Mouse (Mus musculus) intestine, embryonic 16.5 days (tissue): ENCODE results near the gene Ccdc74a. TPM values are rescaled to one million over a fixed set of nuclear protein-coding genes. Genes with fewer than 3 reads are reported as not detected.
A peak's percentile ranks its signal among the peaks of the same experiment; 100 is the strongest.

Experiments used
- ATAC-seq: fragments of 200-750 bp; cut with Nextera tagmentation; 2 replicates; pipeline ENCODE4 v1.8.0; 2017; ENCODE audit warnings: moderate TSS enrichment, moderate library complexity
- H3K27ac ChIP-seq: fragments of 300-500 bp; sonication (generic); 2 replicates; pipeline ENCODE4 v1.5.1; 2014; ENCODE audit warnings: mild to moderate bottlenecking, low read length
- H3K27me3 ChIP-seq: fragments of 300-500 bp; sonication (generic); replicated peaks from 2 replicates; pipeline ENCODE4 v1.6.1; 2014; ENCODE audit warnings: low read length, control low read depth, mixed read lengths; ENCODE audit not compliant: control insufficient read depth, insufficient read depth
- H3K36me3 ChIP-seq: fragments of 300-500 bp; sonication (generic); 2 replicates; pipeline ENCODE4 v1.6.1; 2014; ENCODE audit warnings: low read length, control low read depth; ENCODE audit not compliant: control insufficient read depth, insufficient read depth
- H3K4me1 ChIP-seq: fragments of 300-500 bp; sonication (generic); 2 replicates; pipeline ENCODE4 v1.6.1; 2014; ENCODE audit warnings: low read length, control low read depth, mixed read lengths; ENCODE audit not compliant: control insufficient read depth, insufficient read depth
- H3K4me2 ChIP-seq: fragments of 300-500 bp; sonication (generic); 2 replicates; pipeline ENCODE4 v1.6.1; 2014; ENCODE audit warnings: low read depth, low read length, control low read depth
- H3K4me3 ChIP-seq: fragments of 300-500 bp; sonication (generic); 2 replicates; pipeline ENCODE4 v1.5.1; 2014; ENCODE audit warnings: mild to moderate bottlenecking, low read length
- H3K9ac ChIP-seq: fragments of 300-500 bp; sonication (generic); 2 replicates; pipeline ENCODE4 v1.6.1; 2014; ENCODE audit warnings: low read depth, low read length
- H3K9me3 ChIP-seq: fragments of 300-500 bp; sonication (generic); 2 replicates; pipeline ENCODE4 v1.6.1; 2016; ENCODE audit warnings: low read length, control low read depth; ENCODE audit not compliant: control insufficient read depth
- WGBS: fragments of 180-500 bp; shearing (Covaris S2); extraction: QIAGEN DNeasy Blood & Tissue Kit; methylation state at CpG from one replicate; pipeline ENCODE4 v1.1.7; 2014; 5-methylcytosine and 5-hydroxymethylcytosine counted together
- polyA plus RNA-seq: library from polyadenylated mRNA; unstranded; fragments of >200 nt; fragmentation: Nextera tagmentation; extraction: Ambion mirVana; gene quantifications from 2 replicates; pipeline ENCODE4 v1.2.1, GENCODE M21; 2015

The Ccdc74a gene
- polyA plus RNA-seq, 1 experiment from 2014 or later = 5.0 TPM

- 86% methylated on average over 16 of the region's 16 CpGs for WGBS
- Histone ChIP-seq H3K36me3 (peaks cover 21% of the 10 kb centered on the region), H3K4me1 (peaks cover 7% of the 10 kb centered on the region; the same call in 1 of the 2 replicates), H3K27me3 (no peaks in the 10 kb centered on the region), H3K9me3 (no peaks in the 10 kb centered on the region), H3K4me3 (no peak overlapping the region), H3K4me2 (no peak overlapping the region), H3K27ac (no peak overlapping the region), H3K9ac (no peak overlapping the region)
- no peak for ATAC-seq
Measured at GRCm38 (mm10) chr16:17649925-17650605, 3.8 kb downstream of the Ccdc74a start.

- peaks cover 24% of the 10 kb centered on the region for H3K36me3 ChIP-seq
Measured at GRCm38 (mm10) chr16:17650711-17651110, 4.4 kb downstream of the Ccdc74a start.

GRCm38 (mm10) chr16:17652607-17653006 lies 6.3 kb downstream of the Ccdc74a start:
- H3K9me3 ChIP-seq = no peaks in the 10 kb centered on the region
- H3K4me3 ChIP-seq = no peak overlapping the region
- peaks cover 24% of the 10 kb centered on the region for H3K36me3 ChIP-seq
- no peak overlapping the region for H3K27ac ChIP-seq
- no peak overlapping the region for H3K4me2 ChIP-seq
- no peak overlapping the region for H3K9ac ChIP-seq
- 0 out of 2 replicates have a peak, but pooled peaks cover 6% of the 10 kb centered on the region for H3K4me1 ChIP-seq
- 89% methylated on average over 4 of the region's 4 CpGs for WGBS
- H3K27me3 ChIP-seq = no peaks in the 10 kb centered on the region
- no peak for ATAC-seq

More at GRCm38 (mm10) chr16:17650711-17651110, 4.4 kb downstream of the Ccdc74a start:
- 96% methylated on average over 1 of the region's 1 CpGs for WGBS
- peaks cover 7% of the 10 kb centered on the region; the same call in 1 of the 2 replicates for H3K4me1 ChIP-seq
- no peaks in the 10 kb centered on the region for H3K27me3 ChIP-seq
- H3K27ac ChIP-seq = no peak overlapping the region
- H3K9me3 ChIP-seq = no peaks in the 10 kb centered on the region
- no peak for ATAC-seq
- no peak overlapping the region for H3K4me3 ChIP-seq
- no peak overlapping the region for H3K4me2 ChIP-seq
- H3K9ac ChIP-seq = no peak overlapping the region

DNA sequence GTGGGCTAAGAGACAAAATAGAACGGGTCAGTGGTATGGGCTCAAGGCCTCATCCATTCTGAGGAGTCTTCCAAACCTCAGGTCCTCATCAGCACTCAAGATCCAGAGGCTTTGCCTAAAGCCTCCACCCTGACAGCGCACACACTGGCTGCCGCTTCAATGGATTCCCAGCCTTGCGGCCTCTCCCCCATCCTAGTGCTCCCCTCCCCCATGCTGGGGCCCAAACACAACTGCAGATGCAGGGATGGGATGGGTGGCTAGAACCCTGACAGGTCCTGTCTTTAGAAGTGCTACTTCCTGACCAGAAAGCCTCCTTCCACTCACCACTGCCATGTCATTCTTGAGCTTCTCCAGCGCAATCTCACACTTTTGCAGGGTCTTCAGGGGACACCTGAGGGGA lies 7.3 kb downstream of the Ccdc74a start:
- Histone ChIP-seq H3K27ac (no peak overlapping the region), H3K4me2 (no peak overlapping the region), H3K36me3 (peaks cover 24% of the 10 kb centered on the region), H3K4me3 (no peak overlapping the region), H3K9ac (no peak overlapping the region), H3K9me3 (no peaks in the 10 kb centered on the region), H3K27me3 (no peaks in the 10 kb centered on the region), H3K4me1 (0 out of 2 replicates have a peak, but pooled peaks cover 6% of the 10 kb centered on the region)
- ATAC-seq = no peak
- 91% methylated on average over 5 of the region's 5 CpGs for WGBS

- no peaks in the 10 kb centered on the region for H3K27me3 ChIP-seq
- WGBS = 93% methylated on average over 4 of the region's 4 CpGs
- H3K9ac ChIP-seq = no peak overlapping the region
- no peaks in the 10 kb centered on the region for H3K9me3 ChIP-seq
- H3K4me1 ChIP-seq = 0 out of 2 replicates have a peak, but pooled peaks cover 6% of the 10 kb centered on the region
- ATAC-seq = no peak
- H3K27ac ChIP-seq = no peak overlapping the region
- no peak overlapping the region for H3K4me2 ChIP-seq
- no peak overlapping the region for H3K4me3 ChIP-seq
- H3K36me3 ChIP-seq = peaks cover 24% of the 10 kb centered on the region
Measured at GRCm38 (mm10) chr16:17654188-17654795, 8.0 kb downstream of the Ccdc74a start.

- WGBS = 66% methylated on average over 5 of the region's 5 CpGs
- Histone ChIP-seq H3K9me3 (no peaks in the 10 kb centered on the region), H3K4me2 (no peak overlapping the region), H3K27ac (peak overlapping the region; percentile 78), H3K36me3 (peaks cover 20% of the 10 kb centered on the region), H3K9ac (no peak overlapping the region), H3K4me3 (no peak overlapping the region), H3K4me1 (0 out of 2 replicates have a peak, but pooled peaks cover 6% of the 10 kb centered on the region), H3K27me3 (no peaks in the 10 kb centered on the region)
- peak; percentile 91 for ATAC-seq
Measured at GRCm38 (mm10) chr16:17656212-17656871, 10.1 kb downstream of the Ccdc74a start.

GRCm38 (mm10) chr16:17665568-17665967 lies 19.3 kb downstream of the Ccdc74a start:
- Histone ChIP-seq H3K9ac (no peak overlapping the region), H3K4me2 (no peak overlapping the region), H3K27ac (no peak overlapping the region), H3K9me3 (no peaks in the 10 kb centered on the region), H3K36me3 (peaks cover 3% of the 10 kb centered on the region; the same call in 1 of the 2 replicates), H3K4me1 (no peaks in the 10 kb centered on the region), H3K27me3 (no peaks in the 10 kb centered on the region), H3K4me3 (no peak overlapping the region)
- no peak for ATAC-seq

DNA sequence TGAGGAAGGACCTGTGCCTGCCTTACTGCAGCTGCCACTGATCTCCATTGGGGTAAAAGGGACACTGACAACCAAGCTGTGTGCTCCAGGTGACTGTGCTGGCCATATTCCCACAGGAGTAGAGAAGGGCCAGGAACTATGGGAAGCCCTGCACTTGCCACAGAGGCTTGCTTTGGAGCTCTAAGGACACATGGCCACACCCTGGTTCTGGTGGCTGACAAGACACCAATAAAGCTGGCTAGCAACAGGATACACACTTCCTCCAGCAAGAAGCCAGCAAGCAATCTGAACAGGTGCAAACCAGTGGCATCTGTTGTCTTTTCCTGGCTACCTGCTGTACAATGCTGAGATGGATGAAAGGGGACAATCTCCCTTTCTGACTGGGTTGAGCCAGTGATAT lies 23.6 kb downstream of the Ccdc74a start:
- no peak overlapping the region for H3K4me3 ChIP-seq
- H3K9me3 ChIP-seq = no peaks in the 10 kb centered on the region
- no peak overlapping the region for H3K9ac ChIP-seq
- H3K27me3 ChIP-seq = no peaks in the 10 kb centered on the region
- ATAC-seq = 0 out of 2 replicates have a peak, but pooled peaks have one; percentile 31
- no peaks in the 10 kb centered on the region for H3K4me1 ChIP-seq
- H3K36me3 ChIP-seq = peaks cover 16% of the 10 kb centered on the region
- no peak overlapping the region for H3K27ac ChIP-seq
- H3K4me2 ChIP-seq = no peak overlapping the region

DNA sequence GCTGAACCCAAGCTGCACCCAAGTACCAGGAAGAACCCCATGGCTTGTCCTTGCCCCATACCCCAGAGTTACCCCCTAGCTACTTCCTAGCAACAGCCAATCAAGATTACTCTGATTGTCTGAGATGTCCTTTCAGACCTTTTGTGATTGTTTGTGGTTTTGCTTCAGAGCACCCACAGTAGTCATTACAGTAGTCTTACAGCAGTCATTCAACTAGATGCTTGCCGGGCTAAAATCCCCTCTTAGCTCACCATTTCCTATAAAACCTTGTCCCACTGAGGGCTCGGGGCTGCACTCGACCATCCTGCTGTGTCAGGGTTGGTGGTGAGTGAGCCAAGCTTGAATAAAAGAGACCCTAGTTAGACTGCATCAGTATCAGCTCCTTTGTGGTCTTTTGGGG lies 48.6 kb downstream of the Ccdc74a start:
- Histone ChIP-seq H3K27me3 (no peaks in the 10 kb centered on the region), H3K9ac (no peak overlapping the region), H3K4me1 (0 out of 2 replicates have a peak, but pooled peaks cover 1% of the 10 kb centered on the region), H3K27ac (no peak overlapping the region), H3K4me3 (no peak overlapping the region), H3K4me2 (no peak overlapping the region), H3K9me3 (no peaks in the 10 kb centered on the region), H3K36me3 (peaks cover 17% of the 10 kb centered on the region; the same call in 1 of the 2 replicates)
- whole genome bisulfite sequencing = 89% methylated on average over 3 of the region's 3 CpGs
- no peak for ATAC-seq
